ENCODE assay signal across 20 mouse cellular contexts in genomic region chr16:97766501-97766900, GRCm38 (mm10). TPM values are rescaled to one million over a fixed set of nuclear protein-coding genes. Genes with fewer than 3 reads are reported as not detected.
DNase-seq lines count a peak whose midpoint lies in the region; ATAC-seq and TF ChIP-seq lines count a peak whose summit lies in the region.
"Had no signal": no experiment of that assay in that cellular context is flagged by ENCODE, and none has a peak within 500 bp of the region (broad histone marks: within the 10 kb centered on the region; RNA-seq: fewer than 3 reads in every experiment).

No protein-coding gene starts in this region.

- peak; percentile 25 for DNase-seq in kidney, adult 2 months
- DNase-seq in liver, embryonic 11.5 days (ENCODE audit: low spot score): no peak
- DNase-seq in stomach, postnatal 0 days (ENCODE audit: low spot score): peak; percentile 66
- no peak for DNase-seq in cerebellum, adult 9-11 months
- DNase-seq in c-Kit-positive CD71-positive TER-119-positive erythroid progenitor cells, embryonic 14.5 days (ENCODE audit: low spot score): no peak
- DNase-seq: adrenal gland, postnatal 14 days; cerebellum, postnatal 14 days; gastrocnemius, postnatal 36 days; kidney, postnatal 25 days; right cerebral cortex, adult 18-20 months; thymus, postnatal 4 days had no signal

- H3K9me3 ChIP-seq in kidney, embryonic 15.5 days (replicated peaks): no peaks in the 10 kb centered on the region
- H3K9me3 ChIP-seq in liver, embryonic 11.5 days (ENCODE audit: control insufficient read depth, low read length): no peaks in the 10 kb centered on the region
- no peaks in the 10 kb centered on the region for H3K9me3 ChIP-seq in lung, embryonic 15.5 days
- H3K9me3 ChIP-seq in stomach, postnatal 0 days (ENCODE audit: control insufficient read depth, low read length): no peaks in the 10 kb centered on the region
- H3K9me3 ChIP-seq: embryonic facial prominence, embryonic 10.5 days; heart, embryonic 13.5 days; midbrain, embryonic 13.5 days had no signal

- ATAC-seq in kidney, embryonic 15.5 days (replicated peaks; ENCODE audit: low FRiP score): no peak
- ATAC-seq in liver, embryonic 11.5 days (replicated peaks; ENCODE audit: low FRiP score): peak; percentile 37
- ATAC-seq in lung, embryonic 15.5 days (ENCODE audit: borderline replicate concordance, extremely low read depth, low FRiP score, low TSS enrichment): peak; percentile 66; the same call in 1 of the 2 replicates
- peak; percentile 6; the same call in 1 of the 2 replicates for ATAC-seq in stomach, postnatal 0 days (ENCODE audit: low FRiP score, low TSS enrichment)
- ATAC-seq in CD4-positive, CD25-positive, alpha-beta regulatory T cell, adult 4 months: no peak
- ATAC-seq: midbrain, embryonic 13.5 days had no signal

- WGBS in kidney, adult 2 months: 32% methylated on average over 3 of the region's 3 CpGs
- WGBS in kidney, embryonic 15.5 days: 30% methylated on average over 3 of the region's 3 CpGs
- 22% methylated on average over 3 of the region's 3 CpGs for WGBS in liver, embryonic 11.5 days
- WGBS in lung, embryonic 15.5 days: 4% methylated on average over 3 of the region's 3 CpGs
- WGBS in stomach, postnatal 0 days: 23% methylated on average over 3 of the region's 3 CpGs

- H3K4me2 ChIP-seq in kidney, embryonic 15.5 days: no peak overlapping the region
- H3K4me2 ChIP-seq in liver, embryonic 11.5 days: no peak overlapping the region
- no peak overlapping the region for H3K4me2 ChIP-seq in lung, embryonic 15.5 days
- H3K4me2 ChIP-seq in stomach, postnatal 0 days (replicated peaks; ENCODE audit: low read depth): no peak overlapping the region
- H3K4me2 ChIP-seq: heart, embryonic 13.5 days; midbrain, embryonic 13.5 days had no signal

- TF ChIP-seq EP300 in stomach, postnatal 0 days (optimal IDR thresholded peaks at IDR 0.05): no peak

- H3K4me3 ChIP-seq in kidney, adult 2 months (ENCODE audit: insufficient read depth, low read depth, low read length): no peak overlapping the region
- H3K4me3 ChIP-seq in kidney, embryonic 15.5 days (replicated peaks): no peak overlapping the region
- no peak overlapping the region for H3K4me3 ChIP-seq in liver, embryonic 11.5 days (ENCODE audit: low read depth, low read length)
- no peak overlapping the region for H3K4me3 ChIP-seq in lung, embryonic 15.5 days
- no peak overlapping the region for H3K4me3 ChIP-seq in stomach, postnatal 0 days (ENCODE audit: low read depth, low read length)
- H3K4me3 ChIP-seq: embryonic facial prominence, embryonic 10.5 days; erythroblast, embryonic 14.5 days; heart, embryonic 13.5 days; midbrain, embryonic 13.5 days had no signal

- no peak for TF ChIP-seq POLR2A in kidney, adult 2 months (IDR thresholded peaks at IDR 0.05; ENCODE audit: low read depth, low read length)

- H3K27me3 ChIP-seq in kidney, adult 2 months (replicated peaks; ENCODE audit: control insufficient read depth, insufficient read depth, low read length): no peaks in the 10 kb centered on the region
- H3K27me3 ChIP-seq in kidney, embryonic 15.5 days: peaks cover 54% of the 10 kb centered on the region
- H3K27me3 ChIP-seq in liver, embryonic 11.5 days (replicated peaks; ENCODE audit: control insufficient read depth, insufficient read depth, low read length): peaks cover 54% of the 10 kb centered on the region
- peaks cover 41% of the 10 kb centered on the region for H3K27me3 ChIP-seq in lung, embryonic 15.5 days
- no peaks in the 10 kb centered on the region for H3K27me3 ChIP-seq in stomach, postnatal 0 days (ENCODE audit: control insufficient read depth, insufficient read depth, low read length)

- no peaks in the 10 kb centered on the region for H3K36me3 ChIP-seq in kidney, adult 2 months (ENCODE audit: control insufficient read depth, insufficient read depth, low read length)
- H3K36me3 ChIP-seq in kidney, embryonic 15.5 days: no peaks in the 10 kb centered on the region
- H3K36me3 ChIP-seq in liver, embryonic 11.5 days (ENCODE audit: control insufficient read depth, insufficient read depth, low read length): no peaks in the 10 kb centered on the region
- no peaks in the 10 kb centered on the region for H3K36me3 ChIP-seq in lung, embryonic 15.5 days
- H3K36me3 ChIP-seq in stomach, postnatal 0 days (ENCODE audit: control insufficient read depth, insufficient read depth, low read length): no peaks in the 10 kb centered on the region
- H3K36me3 ChIP-seq: embryonic facial prominence, embryonic 10.5 days; G1E; heart, embryonic 13.5 days; midbrain, embryonic 13.5 days had no signal

- no peak for TF ChIP-seq CTCF in kidney, adult 2 months (conservative IDR thresholded peaks at IDR 0.05; ENCODE audit: insufficient read depth, insufficient read length, low read depth, low read length)
- no peak for TF ChIP-seq CTCF in stomach, postnatal 0 days (IDR thresholded peaks at IDR 0.05; ENCODE audit: low read depth)

- no peak overlapping the region for H3K9ac ChIP-seq in kidney, embryonic 15.5 days
- no peak overlapping the region for H3K9ac ChIP-seq in liver, embryonic 11.5 days (ENCODE audit: low read depth, low read length)
- no peak overlapping the region for H3K9ac ChIP-seq in lung, embryonic 15.5 days
- no peak overlapping the region for H3K9ac ChIP-seq in stomach, postnatal 0 days (ENCODE audit: low read length)
- H3K9ac ChIP-seq: heart, embryonic 13.5 days; midbrain, embryonic 13.5 days had no signal

- H3K4me1 ChIP-seq in kidney, adult 2 months (ENCODE audit: control insufficient read depth, insufficient read depth, low read length): peaks cover 6% of the 10 kb centered on the region; the same call in 1 of the 2 replicates
- peaks cover 15% of the 10 kb centered on the region for H3K4me1 ChIP-seq in kidney, embryonic 15.5 days
- peaks cover 7% of the 10 kb centered on the region for H3K4me1 ChIP-seq in liver, embryonic 11.5 days (replicated peaks; ENCODE audit: control insufficient read depth, insufficient read depth, low read length)
- H3K4me1 ChIP-seq in lung, embryonic 15.5 days: peaks cover 35% of the 10 kb centered on the region
- no peaks in the 10 kb centered on the region for H3K4me1 ChIP-seq in stomach, postnatal 0 days (replicated peaks; ENCODE audit: control insufficient read depth, insufficient read depth)

- no peak overlapping the region for H3K27ac ChIP-seq in kidney, adult 2 months (ENCODE audit: insufficient read depth, low read depth, low read length)
- no peak overlapping the region for H3K27ac ChIP-seq in kidney, embryonic 15.5 days
- H3K27ac ChIP-seq in liver, embryonic 11.5 days (ENCODE audit: low read depth, low read length): no peak overlapping the region
- H3K27ac ChIP-seq in lung, embryonic 15.5 days: no peak overlapping the region
- H3K27ac ChIP-seq in stomach, postnatal 0 days (replicated peaks): 0 out of 2 replicates have a peak overlapping the region, but pooled peaks have one; percentile 18
- H3K27ac ChIP-seq: embryonic facial prominence, embryonic 10.5 days; heart, embryonic 13.5 days; macrophage; midbrain, embryonic 13.5 days had no signal

RNA-seq across cellular contexts. Expression of gene Ripk4, which starts 2.9 kb away (rescaled TPM):
- polyA plus RNA-seq in kidney, adult 2 months (2012; rRNA removed): 12.8 and 14.4 TPM in 2 replicates
- 9.0 and 9.5 TPM in 2 replicates for polyA plus RNA-seq in kidney, embryonic 15.5 days (2015; fragmentation: Nextera tagmentation; extraction: Ambion mirVana)
- 3.2 and 3.5 TPM in 2 replicates for polyA plus RNA-seq in liver, embryonic 11.5 days (2014; fragmentation: Nextera tagmentation; extraction: Ambion mirVana)
- 15.5 and 16.0 TPM in 2 replicates for polyA plus RNA-seq in lung, embryonic 15.5 days (2015; fragmentation: Nextera tagmentation; extraction: Ambion mirVana)
- polyA plus RNA-seq in stomach, postnatal 0 days (2015; fragmentation: Nextera tagmentation; extraction: Ambion mirVana): 20.4 and 24.1 TPM in 2 replicates
- under 1 TPM in 1 of 2 experiments, not detected in 1; 0.16 TPM for polyA plus RNA-seq in CD4-positive, CD25-positive, alpha-beta regulatory T cell, adult 4 months (2017; shearing (Covaris generic))
- polyA plus RNA-seq: erythroblast, embryonic 14.5 days; G1E; macrophage had no signal

Comparison
In these comparisons a context has a peak if more than half of its experiments do, and no peak if none do; other contexts are left out.
1. DNase-seq: peak in kidney, adult 2 months (single experiment) and stomach, postnatal 0 days (single experiment); none in liver, embryonic 11.5 days (single experiment), cerebellum, adult 9-11 months (single experiment) and c-Kit-positive CD71-positive TER-119-positive erythroid progenitor cells, embryonic 14.5 days (single experiment).
2. ATAC-seq: peak in liver, embryonic 11.5 days (single experiment), lung, embryonic 15.5 days (single experiment) and stomach, postnatal 0 days (single experiment); none in kidney, embryonic 15.5 days (single experiment) and CD4-positive, CD25-positive, alpha-beta regulatory T cell, adult 4 months (single experiment).